Mouse (Mus musculus) stomach, embryonic 15.5 days (tissue): ENCODE results near the gene Cct8l1. TPM values are rescaled to one million over a fixed set of nuclear protein-coding genes. Genes with fewer than 3 reads are reported as not detected.

Source experiments
- ATAC-seq: fragments of 200-750 bp; cut with Nextera tagmentation; 2 replicates; pipeline ENCODE4 v1.8.0; 2017; ENCODE audit warnings: low read depth, moderate number of reproducible peaks, moderate TSS enrichment; ENCODE audit not compliant: insufficient read depth, low FRiP score
- H3K27ac ChIP-seq: fragments of 300-500 bp; sonication (generic); 2 replicates; pipeline ENCODE4 v1.5.1; 2015; ENCODE audit warnings: mild to moderate bottlenecking, inconsistent platforms
- H3K27me3 ChIP-seq: fragments of 300-500 bp; sonication (generic); replicated peaks from 2 replicates; pipeline ENCODE4 v1.6.1; 2015; ENCODE audit warnings: inconsistent platforms
- H3K36me3 ChIP-seq: fragments of 300-500 bp; sonication (generic); 2 replicates; pipeline ENCODE4 v1.6.1; 2015; ENCODE audit warnings: inconsistent platforms
- H3K4me1 ChIP-seq: fragments of 300-500 bp; sonication (generic); 2 replicates; pipeline ENCODE4 v1.6.1; 2015; ENCODE audit warnings: inconsistent platforms
- H3K4me2 ChIP-seq: fragments of 300-500 bp; sonication (generic); 2 replicates; pipeline ENCODE4 v1.6.1; 2015; ENCODE audit warnings: mild to moderate bottlenecking, inconsistent platforms
- H3K4me3 ChIP-seq: fragments of 300-500 bp; sonication (generic); replicated peaks from 2 replicates; pipeline ENCODE4 v1.5.1; 2015; ENCODE audit warnings: inconsistent platforms
- H3K9ac ChIP-seq: fragments of 300-500 bp; sonication (generic); 2 replicates; pipeline ENCODE4 v1.6.1; 2015; ENCODE audit warnings: inconsistent platforms
- H3K9me3 ChIP-seq: fragments of 300-500 bp; sonication (generic); 2 replicates; pipeline ENCODE4 v1.6.1; 2016; ENCODE audit warnings: inconsistent platforms
- WGBS: fragments of 180-500 bp; shearing (Covaris S2); methylation state at CpG from one replicate; pipeline ENCODE4 v1.1.7; 2015; 5-methylcytosine and 5-hydroxymethylcytosine counted together
- polyA plus RNA-seq: library from polyadenylated mRNA; unstranded; fragments of >200 nt; fragmentation: Nextera tagmentation; extraction: Ambion mirVana; gene quantifications from 2 replicates; pipeline ENCODE4 v1.2.1, GENCODE M21; 2015

Cct8l1 gene
- polyA plus RNA-seq, 1 experiment from 2014 or later, result not detected

DNA sequence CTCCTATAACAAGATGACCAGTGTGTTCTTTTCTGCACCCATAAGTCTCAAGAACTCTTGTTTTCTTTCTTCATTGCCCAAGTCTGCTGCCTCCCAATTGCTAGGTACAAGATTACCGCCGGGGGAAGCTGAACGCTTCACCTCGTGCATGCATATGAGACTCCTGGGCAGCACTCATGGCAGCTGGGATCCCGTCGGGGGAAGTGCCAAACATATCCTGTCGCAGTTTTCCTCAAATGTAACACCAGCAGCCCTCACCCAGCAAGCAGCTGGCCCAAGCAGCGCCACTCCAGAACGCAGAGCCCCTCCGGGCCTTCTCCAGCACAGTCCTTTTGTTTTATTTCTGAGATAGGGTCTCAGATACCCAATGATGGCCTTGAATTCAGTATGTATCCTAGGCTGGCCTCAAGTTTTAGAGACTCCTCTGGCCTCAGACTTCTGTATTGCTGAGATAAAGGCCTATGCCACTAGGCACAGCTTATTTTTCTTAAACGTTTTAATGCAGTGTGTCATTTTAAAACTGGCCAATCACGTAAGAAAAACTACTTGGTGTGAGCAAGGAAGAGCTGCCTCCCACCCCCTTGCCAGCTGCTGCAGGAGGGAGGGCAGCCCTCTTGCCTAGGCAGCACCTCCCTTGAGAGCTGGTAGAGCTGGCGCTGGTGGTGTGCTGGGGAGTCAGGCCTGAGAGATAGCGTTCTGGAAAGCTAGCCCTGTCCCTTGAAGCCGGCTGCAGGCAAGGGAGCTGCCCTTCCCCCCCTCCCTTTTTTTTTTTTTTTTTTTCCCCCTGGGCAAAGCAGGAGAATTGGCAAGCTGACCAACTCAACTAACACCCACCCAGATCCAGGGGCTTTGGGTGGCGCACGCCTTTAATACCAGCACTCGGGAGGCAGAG lies 16.6 kb downstream of the Cct8l1 start:
- no peaks in the 10 kb centered on the region for H3K36me3 ChIP-seq
- H3K27me3 ChIP-seq, result no peaks in the 10 kb centered on the region
- no peak overlapping the region for H3K9ac ChIP-seq
- H3K4me1 ChIP-seq, result peaks cover 7% of the 10 kb centered on the region; the same call in 1 of the 2 replicates
- H3K4me2 ChIP-seq, result no peak overlapping the region
- H3K4me3 ChIP-seq, result no peak overlapping the region
- no peak for ATAC-seq
- 62% methylated on average over 18 of the region's 18 CpGs for WGBS
- no peak overlapping the region for H3K27ac ChIP-seq
- H3K9me3 ChIP-seq, result no peaks in the 10 kb centered on the region

DNA sequence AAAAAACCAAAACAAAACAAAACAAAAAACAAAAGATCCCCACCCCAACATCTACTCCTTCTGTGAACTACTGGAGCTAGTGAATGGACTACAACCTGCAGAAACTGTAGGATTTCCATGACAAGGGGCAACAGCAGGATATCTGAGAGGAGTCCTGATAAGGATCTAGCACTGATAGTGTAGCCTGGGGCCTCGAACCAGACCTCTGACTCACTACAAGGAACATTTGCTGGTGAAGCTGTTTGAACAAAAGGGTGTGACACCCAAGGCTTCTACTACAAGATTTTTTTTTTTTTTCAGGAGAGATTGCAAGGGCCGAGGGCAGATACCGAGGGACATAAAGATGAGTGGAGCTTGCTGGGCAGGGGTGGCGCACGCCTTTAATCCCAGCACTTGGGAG lies 17.4 kb downstream of the Cct8l1 start:
- no peak overlapping the region for H3K4me3 ChIP-seq
- H3K27ac ChIP-seq, result no peak overlapping the region
- no peak overlapping the region for H3K4me2 ChIP-seq
- H3K9ac ChIP-seq, result no peak overlapping the region
- H3K4me1 ChIP-seq, result peaks cover 4% of the 10 kb centered on the region; the same call in 1 of the 2 replicates
- no peak for ATAC-seq
- no peaks in the 10 kb centered on the region for H3K36me3 ChIP-seq
- no peaks in the 10 kb centered on the region for H3K9me3 ChIP-seq
- 71% methylated on average over 5 of the region's 5 CpGs for WGBS
- no peaks in the 10 kb centered on the region for H3K27me3 ChIP-seq

GRCm38 (mm10) chr5:25535566-25535965 lies 19.7 kb downstream of the Cct8l1 start:
- no peak overlapping the region for H3K4me3 ChIP-seq
- H3K27me3 ChIP-seq, result no peaks in the 10 kb centered on the region
- ATAC-seq, result no peak
- H3K9ac ChIP-seq, result no peak overlapping the region
- no peaks in the 10 kb centered on the region for H3K36me3 ChIP-seq
- 78% methylated on average over 2 of the region's 2 CpGs for WGBS
- H3K4me2 ChIP-seq, result no peak overlapping the region
- H3K9me3 ChIP-seq, result no peaks in the 10 kb centered on the region
- H3K4me1 ChIP-seq, result no peaks in the 10 kb centered on the region
- H3K27ac ChIP-seq, result no peak overlapping the region

DNA sequence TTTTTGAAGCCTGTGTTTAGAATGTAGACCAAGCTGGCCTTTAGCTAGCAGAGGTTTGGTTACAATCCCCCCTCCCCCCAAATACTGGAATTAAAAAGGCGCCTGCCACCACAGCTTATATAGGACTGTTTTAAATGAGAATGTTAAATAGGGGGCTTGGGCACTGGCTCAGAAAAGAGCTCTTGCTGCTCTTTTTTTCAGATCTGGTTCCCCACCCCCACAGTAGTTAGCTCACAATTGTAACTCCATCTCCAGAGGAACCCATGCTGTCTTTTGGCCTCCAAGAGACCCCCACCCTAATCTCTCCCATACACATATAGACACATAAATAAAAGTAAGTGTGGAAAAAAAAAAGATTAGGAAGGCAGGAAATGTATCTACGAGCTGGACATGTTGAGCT lies 20.6 kb downstream of the Cct8l1 start:
- no peaks in the 10 kb centered on the region for H3K27me3 ChIP-seq
- H3K4me3 ChIP-seq, result no peak overlapping the region
- no peak overlapping the region for H3K9ac ChIP-seq
- H3K4me1 ChIP-seq, result no peaks in the 10 kb centered on the region
- H3K9me3 ChIP-seq, result no peaks in the 10 kb centered on the region
- no peak for ATAC-seq
- H3K4me2 ChIP-seq, result no peak overlapping the region
- H3K27ac ChIP-seq, result peak overlapping the region; percentile 44; the same call in 1 of the 2 replicates
- no peaks in the 10 kb centered on the region for H3K36me3 ChIP-seq
- WGBS, result 56% methylated on average over 2 of the region's 2 CpGs

- Histone ChIP-seq H3K4me2 (no peak overlapping the region), H3K27ac (peak overlapping the region; percentile 44; the same call in 1 of the 2 replicates)
These were observed 21.1 kb downstream of the Cct8l1 start for GRCm38 (mm10) chr5:25536921-25537409.

GRCm38 (mm10) chr5:25540412-25540811 lies 24.5 kb downstream of the Cct8l1 start:
- no peak for ATAC-seq
- no peak overlapping the region for H3K4me3 ChIP-seq
- no peak overlapping the region for H3K9ac ChIP-seq
- no peaks in the 10 kb centered on the region for H3K36me3 ChIP-seq
- H3K4me2 ChIP-seq, result no peak overlapping the region
- H3K4me1 ChIP-seq, result no peaks in the 10 kb centered on the region
- no peak overlapping the region for H3K27ac ChIP-seq
- no peaks in the 10 kb centered on the region for H3K27me3 ChIP-seq
- H3K9me3 ChIP-seq, result no peaks in the 10 kb centered on the region

More at GRCm38 (mm10) chr5:25536921-25537409, 21.1 kb downstream of the Cct8l1 start:
- Histone ChIP-seq H3K4me1 (no peaks in the 10 kb centered on the region), H3K9ac (no peak overlapping the region), H3K9me3 (no peaks in the 10 kb centered on the region), H3K4me3 (no peak overlapping the region), H3K27me3 (no peaks in the 10 kb centered on the region), H3K36me3 (no peaks in the 10 kb centered on the region)
- ATAC-seq, result peak; percentile 58
- 30% methylated on average over 6 of the region's 6 CpGs for WGBS

- H3K36me3 ChIP-seq, result no peaks in the 10 kb centered on the region
- WGBS, result 72% methylated on average over 3 of the region's 3 CpGs
- H3K27me3 ChIP-seq, result no peaks in the 10 kb centered on the region
- H3K9me3 ChIP-seq, result no peaks in the 10 kb centered on the region
- H3K4me3 ChIP-seq, result no peak overlapping the region
- ATAC-seq, result no peak
- no peak overlapping the region for H3K27ac ChIP-seq
- H3K4me1 ChIP-seq, result no peaks in the 10 kb centered on the region
- no peak overlapping the region for H3K4me2 ChIP-seq
- H3K9ac ChIP-seq, result no peak overlapping the region
These were observed 25.1 kb downstream of the Cct8l1 start for GRCm38 (mm10) chr5:25540921-25541320.

GRCm38 (mm10) chr5:25541661-25542060 lies 25.8 kb downstream of the Cct8l1 start:
- WGBS, result 73% methylated on average over 2 of the region's 2 CpGs
- no peak for ATAC-seq
- H3K4me1 ChIP-seq, result no peaks in the 10 kb centered on the region
- H3K9ac ChIP-seq, result no peak overlapping the region
- H3K27me3 ChIP-seq, result no peaks in the 10 kb centered on the region
- H3K4me3 ChIP-seq, result no peak overlapping the region
- H3K4me2 ChIP-seq, result no peak overlapping the region
- no peaks in the 10 kb centered on the region for H3K36me3 ChIP-seq
- H3K27ac ChIP-seq, result no peak overlapping the region
- no peaks in the 10 kb centered on the region for H3K9me3 ChIP-seq

DNA sequence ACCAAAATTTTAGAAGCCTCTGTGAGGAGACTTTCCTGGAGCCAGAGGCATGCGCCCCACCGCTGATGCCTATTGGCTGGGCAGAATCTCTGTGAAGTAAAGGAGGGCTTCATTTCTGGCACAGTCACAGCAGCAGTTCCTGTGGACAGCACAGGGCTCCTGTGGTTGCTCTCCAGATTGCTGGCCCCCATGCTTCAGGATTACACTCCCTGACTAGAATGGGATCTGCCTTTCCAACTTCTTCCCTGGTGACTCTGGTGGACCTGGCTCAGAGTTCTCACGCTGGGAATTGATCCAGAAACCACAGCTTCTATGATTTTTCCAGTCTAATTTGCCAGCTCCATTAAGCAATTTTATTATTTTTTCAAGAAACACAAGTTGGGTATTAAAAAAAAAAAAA lies 28.2 kb downstream of the Cct8l1 start:
- Histone ChIP-seq H3K27me3 (no peaks in the 10 kb centered on the region), H3K27ac (no peak overlapping the region), H3K4me3 (no peak overlapping the region), H3K9ac (no peak overlapping the region), H3K4me2 (no peak overlapping the region), H3K4me1 (no peaks in the 10 kb centered on the region), H3K36me3 (no peaks in the 10 kb centered on the region), H3K9me3 (no peaks in the 10 kb centered on the region)
- no peak for ATAC-seq
- 88% methylated on average over 3 of the region's 3 CpGs for WGBS

GRCm38 (mm10) chr5:25544566-25544965 lies 28.7 kb downstream of the Cct8l1 start:
- no peak for ATAC-seq
- H3K27me3 ChIP-seq, result no peaks in the 10 kb centered on the region
- no peak overlapping the region for H3K4me2 ChIP-seq
- H3K9me3 ChIP-seq, result no peaks in the 10 kb centered on the region
- H3K9ac ChIP-seq, result no peak overlapping the region
- no peak overlapping the region for H3K4me3 ChIP-seq
- 75% methylated on average over 5 of the region's 5 CpGs for WGBS
- H3K36me3 ChIP-seq, result no peaks in the 10 kb centered on the region
- no peak overlapping the region for H3K27ac ChIP-seq
- H3K4me1 ChIP-seq, result no peaks in the 10 kb centered on the region

GRCm38 (mm10) chr5:25546912-25547311 lies 31.0 kb downstream of the Cct8l1 start:
- Histone ChIP-seq H3K9me3 (no peaks in the 10 kb centered on the region), H3K27me3 (no peaks in the 10 kb centered on the region), H3K36me3 (no peaks in the 10 kb centered on the region), H3K4me2 (no peak overlapping the region), H3K4me1 (no peaks in the 10 kb centered on the region), H3K27ac (no peak overlapping the region), H3K9ac (no peak overlapping the region), H3K4me3 (no peak overlapping the region)
- ATAC-seq, result no peak
- WGBS, result 98% methylated on average over 2 of the region's 2 CpGs

- Histone ChIP-seq H3K9me3 (no peaks in the 10 kb centered on the region), H3K4me1 (no peaks in the 10 kb centered on the region), H3K27me3 (no peaks in the 10 kb centered on the region), H3K27ac (no peak overlapping the region), H3K4me3 (no peak overlapping the region), H3K36me3 (no peaks in the 10 kb centered on the region), H3K4me2 (no peak overlapping the region), H3K9ac (no peak overlapping the region)
- 81% methylated on average over 1 of the region's 1 CpGs for WGBS
- ATAC-seq, result no peak
These were observed 35.0 kb downstream of the Cct8l1 start for GRCm38 (mm10) chr5:25550912-25551311.
